Mouse (Mus musculus): ENCODE data around the gene Serpine3. TPM values are rescaled to one million over a fixed set of nuclear protein-coding genes. Genes with fewer than 3 reads are reported as not detected.
"Not testable (repeated sequence)": the region's sequence is repeated elsewhere in the genome, so short reads cannot be mapped to it uniquely, and the experiment has no call there.

The Serpine3 gene
- not detected in 2 replicates for polyA plus RNA-seq (2011; ENCODE audit: insufficient read length, low read depth, missing spikeins)

DNA sequence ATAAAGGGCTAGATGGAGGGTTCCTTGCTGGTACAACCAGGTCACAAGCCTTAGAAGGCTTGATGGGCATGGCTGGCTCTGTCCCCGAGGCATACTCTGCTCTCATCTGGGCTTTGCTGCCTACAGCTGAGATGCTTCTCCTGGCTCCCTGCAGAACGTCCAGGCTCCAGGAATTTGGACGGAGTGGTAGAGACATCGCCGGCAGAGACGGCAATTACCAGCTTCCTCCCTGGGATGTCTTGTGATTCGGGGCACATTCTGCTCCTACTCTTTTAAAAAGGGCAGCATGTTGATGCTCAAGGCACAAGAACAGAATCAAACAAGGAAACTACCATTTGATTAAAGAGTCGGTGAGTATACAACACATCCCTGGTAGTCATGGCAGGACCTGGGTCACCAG, at the start of gene Serpine3:
Serpine3 (plus strand) TSS at position 301 of the 400 bp plus-strand sequence.
- TF ChIP-seq POLR2A (IDR thresholded peaks at IDR 0.05; ENCODE audit: low read depth, low read length) (no peak), CTCF (IDR thresholded peaks at IDR 0.05; ENCODE audit: borderline replicate concordance, insufficient read depth, low read length) (no peak)
- Histone ChIP-seq H3K27ac (ENCODE audit: insufficient read depth, low read length) (no peak within 1 kb of the TSS; the same call in 1 of the 2 replicates), H3K4me1 (ENCODE audit: control insufficient read depth, insufficient read depth, low read length) (no peaks in the 10 kb centered on the region), H3K4me3 (ENCODE audit: insufficient read depth, low read length) (no peak within 1 kb of the TSS)

DNA sequence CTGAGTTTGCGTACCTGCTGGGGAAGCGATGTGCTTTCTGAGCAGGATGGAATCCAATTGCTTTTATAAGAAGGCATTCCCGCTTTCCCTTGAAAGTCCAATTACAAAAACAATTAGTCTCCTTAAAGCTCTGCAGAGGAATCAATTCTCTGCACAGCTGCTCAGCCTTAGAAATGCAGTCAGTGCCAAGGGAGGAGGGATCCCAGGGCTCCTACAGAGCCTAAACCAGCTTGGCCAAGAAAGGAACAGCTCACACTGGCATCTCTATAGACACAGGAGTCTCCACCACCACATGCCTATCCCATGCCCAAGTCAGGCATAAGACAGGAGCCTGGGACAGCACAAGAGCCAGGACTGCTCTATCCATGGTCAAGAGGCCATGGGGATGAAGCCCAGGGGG, 41.1 kb upstream of the Serpine3 start:
- Histone ChIP-seq H3K4me3 (ENCODE audit: insufficient read depth, low read length) (no peak overlapping the region), H3K4me1 (ENCODE audit: control insufficient read depth, insufficient read depth, low read length) (no peaks in the 10 kb centered on the region), H3K27ac (ENCODE audit: insufficient read depth, low read length) (no peak overlapping the region)
- no peak for TF ChIP-seq CTCF (IDR thresholded peaks at IDR 0.05; ENCODE audit: borderline replicate concordance, insufficient read depth, low read length)
- no peak for TF ChIP-seq POLR2A (IDR thresholded peaks at IDR 0.05; ENCODE audit: low read depth, low read length)

DNA sequence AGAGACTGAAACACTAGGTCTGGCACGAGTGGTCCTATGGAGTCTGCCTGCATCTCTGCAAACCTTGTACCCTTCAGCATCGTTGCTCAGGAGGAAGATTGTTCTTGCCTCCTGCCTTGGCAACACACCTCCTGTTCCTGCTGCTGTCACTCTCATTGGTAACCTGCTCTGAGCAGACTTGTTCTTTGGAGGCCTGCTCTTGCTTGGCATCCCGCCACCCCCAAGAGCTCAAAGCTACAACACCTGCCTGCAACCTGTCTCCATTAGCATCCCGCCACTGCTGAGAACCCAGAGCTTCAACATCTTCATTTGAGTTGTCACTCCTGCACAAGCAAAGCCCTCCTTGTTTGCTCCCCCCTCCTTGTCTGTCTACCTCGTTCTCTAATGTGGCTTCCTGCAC, 35.5 kb upstream of the Serpine3 start:
- H3K4me3 ChIP-seq (ENCODE audit: insufficient read depth, low read length), result no peak overlapping the region
- no peak overlapping the region for H3K27ac ChIP-seq (ENCODE audit: insufficient read depth, low read length)
- TF ChIP-seq POLR2A (IDR thresholded peaks at IDR 0.05; ENCODE audit: low read depth, low read length) (no peak), CTCF (IDR thresholded peaks at IDR 0.05; ENCODE audit: borderline replicate concordance, insufficient read depth, low read length) (no peak)
- no peaks in the 10 kb centered on the region for H3K4me1 ChIP-seq (ENCODE audit: control insufficient read depth, insufficient read depth, low read length)

DNA sequence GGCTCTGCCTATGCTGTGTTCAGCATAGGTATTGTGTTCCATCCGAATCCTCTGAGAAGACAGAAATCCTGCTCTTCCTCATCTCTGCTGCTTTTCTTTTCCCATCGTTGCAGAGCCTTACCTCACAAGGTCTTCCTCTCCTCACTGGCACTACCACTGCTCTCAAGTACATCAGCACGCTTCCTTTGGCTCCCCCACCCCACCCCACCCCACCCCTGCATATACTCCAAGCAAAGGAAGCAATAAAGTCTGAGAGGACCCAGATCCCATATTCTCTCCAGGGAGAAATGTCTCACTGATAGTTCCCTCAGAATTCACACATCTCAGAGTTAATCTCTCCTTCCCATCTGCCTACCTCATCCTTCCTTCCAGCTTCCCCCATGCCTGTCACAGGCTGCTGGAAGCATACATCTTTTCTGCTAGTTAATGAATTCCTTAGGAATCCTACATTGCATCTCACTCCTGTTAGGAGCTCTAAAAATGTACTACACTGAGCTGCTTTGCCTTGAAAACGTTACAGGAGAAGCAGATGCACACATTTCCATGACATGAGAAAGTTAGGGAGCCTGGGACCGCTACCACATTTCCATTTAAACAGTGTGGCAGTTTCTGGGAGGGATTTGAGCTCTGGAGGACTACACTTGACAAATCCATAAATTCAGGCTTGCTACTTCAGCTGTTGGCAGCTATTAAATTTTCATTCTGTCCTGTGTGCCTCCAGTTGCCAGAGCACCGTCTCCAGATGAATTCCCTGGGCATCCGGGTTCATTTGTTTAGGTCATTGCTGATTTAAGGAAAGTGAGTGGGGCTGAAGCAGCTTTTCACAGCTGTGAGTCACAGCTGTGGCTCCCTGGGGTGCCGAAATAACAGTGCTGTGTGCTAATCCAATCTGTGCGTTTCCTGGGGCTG, 25.8 kb upstream of the Serpine3 start:
- TF ChIP-seq POLR2A (IDR thresholded peaks at IDR 0.05; ENCODE audit: low read depth, low read length) (no peak), CTCF (IDR thresholded peaks at IDR 0.05; ENCODE audit: borderline replicate concordance, insufficient read depth, low read length) (no peak)
- Histone ChIP-seq H3K4me1 (ENCODE audit: control insufficient read depth, insufficient read depth, low read length) (peaks cover 6% of the 10 kb centered on the region), H3K4me3 (ENCODE audit: insufficient read depth, low read length) (no peak overlapping the region), H3K27ac (ENCODE audit: insufficient read depth, low read length) (no peak overlapping the region)

DNA sequence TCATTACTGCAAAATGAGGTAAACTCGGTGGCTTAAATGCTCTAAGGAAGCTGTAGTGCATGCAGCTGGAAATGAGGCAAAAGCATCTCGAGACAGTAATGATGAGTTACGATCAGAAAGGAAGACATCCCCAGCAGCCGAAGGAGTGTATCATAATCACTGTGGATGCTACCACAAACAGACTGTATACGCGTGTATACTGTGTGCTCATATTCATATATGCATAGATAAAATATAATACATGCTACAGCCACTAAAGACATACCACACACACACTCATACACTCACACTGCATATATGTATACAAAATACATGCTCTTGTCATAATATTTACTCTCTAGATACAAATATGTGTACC, 25.1 kb upstream of the Serpine3 start:
- Histone ChIP-seq H3K4me3 (ENCODE audit: insufficient read depth, low read length) (no peak overlapping the region), H3K27ac (ENCODE audit: insufficient read depth, low read length) (no peak overlapping the region), H3K4me1 (ENCODE audit: control insufficient read depth, insufficient read depth, low read length) (peaks cover 6% of the 10 kb centered on the region)
- no peak for TF ChIP-seq POLR2A (IDR thresholded peaks at IDR 0.05; ENCODE audit: low read depth, low read length)

GRCm38 (mm10) chr14:62639111-62639510, 24.4 kb upstream of the Serpine3 start:
- Histone ChIP-seq H3K4me1 (ENCODE audit: control insufficient read depth, insufficient read depth, low read length) (peaks cover 6% of the 10 kb centered on the region), H3K27ac (ENCODE audit: insufficient read depth, low read length) (no peak overlapping the region), H3K4me3 (ENCODE audit: insufficient read depth, low read length) (no peak overlapping the region)
- no peak for TF ChIP-seq CTCF (IDR thresholded peaks at IDR 0.05; ENCODE audit: borderline replicate concordance, insufficient read depth, low read length)
- no peak for TF ChIP-seq POLR2A (IDR thresholded peaks at IDR 0.05; ENCODE audit: low read depth, low read length)

- TF ChIP-seq POLR2A (IDR thresholded peaks at IDR 0.05; ENCODE audit: low read depth, low read length) (no peak), CTCF (IDR thresholded peaks at IDR 0.05; ENCODE audit: borderline replicate concordance, insufficient read depth, low read length) (no peak)
- no peak overlapping the region for H3K27ac ChIP-seq (ENCODE audit: insufficient read depth, low read length)
- no peak overlapping the region for H3K4me3 ChIP-seq (ENCODE audit: insufficient read depth, low read length)
- H3K4me1 ChIP-seq (ENCODE audit: control insufficient read depth, insufficient read depth, low read length), result peaks cover 6% of the 10 kb centered on the region
Measured at GRCm38 (mm10) chr14:62639551-62639950, 23.9 kb upstream of the Serpine3 start.

DNA sequence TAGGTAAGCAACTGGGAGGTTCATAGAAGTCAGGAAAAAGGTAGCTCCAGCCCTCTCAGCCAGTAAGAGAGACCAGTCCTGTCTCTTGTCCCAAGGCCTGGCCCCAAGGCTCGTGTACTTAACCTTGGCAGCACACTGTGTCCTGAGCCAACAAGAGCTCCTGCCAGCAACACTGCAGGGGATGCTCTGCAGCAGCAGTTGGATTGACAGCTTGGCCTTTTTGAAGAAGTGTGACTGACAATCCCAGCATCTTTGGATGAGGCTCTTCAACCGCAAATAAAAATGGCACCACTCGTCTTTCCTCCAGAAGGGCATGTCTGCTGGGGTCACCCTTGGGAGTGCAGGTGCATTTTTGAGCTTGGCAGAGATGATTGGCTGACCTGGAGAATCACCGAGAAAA, 23.1 kb upstream of the Serpine3 start:
- no peak overlapping the region for H3K27ac ChIP-seq (ENCODE audit: insufficient read depth, low read length)
- TF ChIP-seq CTCF (IDR thresholded peaks at IDR 0.05; ENCODE audit: borderline replicate concordance, insufficient read depth, low read length) (no peak), POLR2A (IDR thresholded peaks at IDR 0.05; ENCODE audit: low read depth, low read length) (no peak)
- H3K4me3 ChIP-seq (ENCODE audit: insufficient read depth, low read length), result no peak overlapping the region
- H3K4me1 ChIP-seq (ENCODE audit: control insufficient read depth, insufficient read depth, low read length), result peaks cover 6% of the 10 kb centered on the region

- not testable (repeated sequence) for H3K27ac ChIP-seq (ENCODE audit: insufficient read depth, low read length); H3K4me1 ChIP-seq (ENCODE audit: control insufficient read depth, insufficient read depth, low read length); H3K4me3 ChIP-seq (ENCODE audit: insufficient read depth, low read length)
Measured at GRCm38 (mm10) chr14:62642368-62642767, 21.1 kb upstream of the Serpine3 start.

DNA sequence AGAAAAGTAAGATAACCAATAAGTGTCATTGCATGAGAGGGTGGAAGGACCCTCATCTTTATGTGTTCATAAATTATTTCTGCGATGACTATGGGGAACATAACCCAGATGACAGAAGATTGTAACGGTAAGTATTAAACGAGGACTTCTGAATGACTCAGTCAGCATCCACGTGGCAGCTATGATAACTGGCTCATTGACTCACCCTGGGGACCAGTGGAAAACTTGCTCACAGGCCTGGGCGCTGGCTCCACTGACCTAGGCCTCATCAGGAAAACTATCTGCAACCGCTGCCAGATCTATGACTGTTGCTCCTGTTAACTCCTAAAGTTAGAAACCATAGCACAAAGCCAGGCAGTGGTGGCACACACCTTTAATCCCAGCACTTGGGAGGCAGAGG, 15.1 kb upstream of the Serpine3 start:
- H3K4me1 ChIP-seq (ENCODE audit: control insufficient read depth, insufficient read depth, low read length), result no peaks in the 10 kb centered on the region
- no peak overlapping the region for H3K4me3 ChIP-seq (ENCODE audit: insufficient read depth, low read length)
- no peak overlapping the region for H3K27ac ChIP-seq (ENCODE audit: insufficient read depth, low read length)
- TF ChIP-seq POLR2A (IDR thresholded peaks at IDR 0.05; ENCODE audit: low read depth, low read length), result no peak
- TF ChIP-seq CTCF (IDR thresholded peaks at IDR 0.05; ENCODE audit: borderline replicate concordance, insufficient read depth, low read length), result no peak
